Comparison of ENCODE assay signal across 11 mouse cellular contexts in the genomic region with DNA sequence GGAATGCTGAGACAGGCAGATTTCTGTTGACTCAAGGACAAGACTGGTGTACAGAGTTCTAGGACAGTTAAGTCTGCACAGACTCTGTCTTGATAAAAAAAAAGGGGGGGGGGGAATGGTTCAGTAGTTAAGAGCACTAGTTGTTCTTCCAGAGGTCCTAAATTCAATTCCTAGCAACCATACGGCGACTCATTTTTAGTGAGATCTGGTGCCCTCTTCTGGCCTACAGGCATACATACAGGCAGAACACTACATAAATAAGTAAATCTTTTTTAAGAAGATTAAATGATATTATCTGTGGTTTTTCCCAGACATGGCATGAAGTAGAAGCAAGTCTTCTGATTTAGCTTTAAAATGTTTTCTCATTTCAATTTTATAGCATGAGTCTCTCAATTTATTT. TPM values are rescaled to one million over a fixed set of nuclear protein-coding genes. Genes with fewer than 3 reads are reported as not detected.
DNase-seq lines count a peak whose midpoint lies in the region; ATAC-seq and TF ChIP-seq lines count a peak whose summit lies in the region.
"Had no signal": no experiment of that assay in that cellular context is flagged by ENCODE, and none has a peak within 500 bp of the region (broad histone marks: within the 10 kb centered on the region; RNA-seq: fewer than 3 reads in every experiment).

No protein-coding gene starts in this region.

- ATAC-seq in kidney, embryonic 16.5 days (ENCODE audit: low FRiP score, low TSS enrichment): no peak

- DNase-seq in kidney, postnatal 10 days: peak; percentile 7
- DNase-seq in B cell, adult 2 months: peak; percentile 19 to 28
- DNase-seq in embryo, embryonic 9.5 days (ENCODE audit: extremely low spot score): peak; percentile 8
- no peak for DNase-seq in spleen, postnatal 10 days (ENCODE audit: low spot score in 2 of 2)
- no peak for DNase-seq in gastrocnemius, adult 18-20 months (ENCODE audit: low spot score)
- no peak for DNase-seq in right cerebral cortex, postnatal 10 days (ENCODE audit: low spot score in 2 of 2)

- no peaks in the 10 kb centered on the region for H3K9me3 ChIP-seq in kidney, embryonic 16.5 days (ENCODE audit: low read length)
- no peaks in the 10 kb centered on the region for H3K9me3 ChIP-seq in E14TG2a.4 (ENCODE audit: low read length)

- no peak overlapping the region for H3K4me2 ChIP-seq in kidney, embryonic 16.5 days (replicated peaks; ENCODE audit: low read depth, low read length)

- H3K36me3 ChIP-seq in kidney, embryonic 16.5 days (ENCODE audit: insufficient read depth, low read length): no peaks in the 10 kb centered on the region
- H3K36me3 ChIP-seq in E14TG2a.4 (ENCODE audit: insufficient read depth, low read length): peaks cover 7% of the 10 kb centered on the region; the same call in 1 of the 2 replicates

- no peaks in the 10 kb centered on the region for H3K4me1 ChIP-seq in kidney, embryonic 16.5 days (ENCODE audit: insufficient read depth, low read length)
- no peaks in the 10 kb centered on the region for H3K4me1 ChIP-seq in E14TG2a.4 (replicated peaks; ENCODE audit: low read depth, low read length)

- no peak overlapping the region for H3K9ac ChIP-seq in kidney, embryonic 16.5 days (replicated peaks; ENCODE audit: low read length)

- peaks cover 8% of the 10 kb centered on the region; the same call in 1 of the 2 replicates for H3K27me3 ChIP-seq in kidney, embryonic 16.5 days (ENCODE audit: insufficient read depth, low read length)
- no peaks in the 10 kb centered on the region for H3K27me3 ChIP-seq in E14TG2a.4 (ENCODE audit: insufficient read depth, low read length)

- TF ChIP-seq CTCF in E14TG2a.4 (conservative IDR thresholded peaks at IDR 0.05; ENCODE audit: low read length): peak; percentile 33; the same call in 1 of the 2 replicates

- no peak overlapping the region for H3K27ac ChIP-seq in kidney, embryonic 16.5 days (ENCODE audit: low read length)

- 43% methylated on average over 2 of the region's 2 CpGs for WGBS in kidney, embryonic 16.5 days

- no peak overlapping the region for H3K4me3 ChIP-seq in kidney, embryonic 16.5 days (ENCODE audit: low read length)
- H3K4me3 ChIP-seq in E14TG2a.4 (replicated peaks; ENCODE audit: low read length): no peak overlapping the region

RNA-seq across cellular contexts. Expression of a gene that starts 15.4 kb away (rescaled TPM):
- polyA plus RNA-seq in kidney, embryonic 16.5 days (2015; fragmentation: Nextera tagmentation; extraction: Ambion mirVana): 3.0 and 4.3 TPM in 2 replicates
- under 1 TPM; 0.14 to 0.24 TPM for total RNA-seq in gastrocnemius, adult 18-20 months (2021)
- total RNA-seq: megakaryocyte, adult 5-6 weeks had no signal

RNA-seq across cellular contexts. Expression of a gene that starts 42.6 kb away (rescaled TPM):
- 0.20 and 0.67 TPM in 2 replicates for polyA plus RNA-seq in kidney, embryonic 16.5 days (2015; fragmentation: Nextera tagmentation; extraction: Ambion mirVana)
- not detected for total RNA-seq in gastrocnemius, adult 18-20 months (2021)
- total RNA-seq: megakaryocyte, adult 5-6 weeks had no signal
- polyA plus RNA-seq: heart, embryonic 14.5 days had no signal

RNA-seq across cellular contexts. Expression of a gene that starts 50.2 kb away (rescaled TPM):
- polyA plus RNA-seq in kidney, embryonic 16.5 days (2015; fragmentation: Nextera tagmentation; extraction: Ambion mirVana): not detected in 2 replicates
- not detected for total RNA-seq in gastrocnemius, adult 18-20 months (2021)
- total RNA-seq: megakaryocyte, adult 5-6 weeks had no signal
- polyA plus RNA-seq: heart, embryonic 14.5 days had no signal

RNA-seq across cellular contexts. Expression of a gene that starts 50.4 kb away (rescaled TPM):
- not detected in 2 replicates for polyA plus RNA-seq in kidney, embryonic 16.5 days (2015; fragmentation: Nextera tagmentation; extraction: Ambion mirVana)
- total RNA-seq in gastrocnemius, adult 18-20 months (2021): not detected
- total RNA-seq: layer of hippocampus, adult 8-10 months; megakaryocyte, adult 5-6 weeks had no signal
- polyA plus RNA-seq: heart, embryonic 14.5 days had no signal

Comparison
In these comparisons a context has a peak if more than half of its experiments do, and no peak if none do; other contexts are left out.
1. DNase-seq: peak in kidney, postnatal 10 days (single experiment), B cell, adult 2 months (2 of 2) and embryo, embryonic 9.5 days (single experiment); none in spleen, postnatal 10 days (0 of 2), gastrocnemius, adult 18-20 months (single experiment) and right cerebral cortex, postnatal 10 days (0 of 2).